Mouse (Mus musculus): ENCODE measurements around the gene P2rx1. TPM values are rescaled to one million over a fixed set of nuclear protein-coding genes. Genes with fewer than 3 reads are reported as not detected.

The P2rx1 gene
- total RNA-seq, 2 experiments from 2014 or later, result 0.56 to 0.83 TPM

Small RNA genes lying within 50 kb of the gene (microRNA-seq; reads per million reads assigned to microRNA genes)
- 0 reads per million in 2 experiments for gene Gm44467 (ENCODE audit: borderline number of aligned reads in 2 of 2)

Other genes with a start within 250 kb of the P2rx1 start
- gene Cyb5d2, start 203.0 kb upstream of the P2rx1 start, total RNA-seq (2021), result 10 to 100 TPM; 21.1 to 25.7 TPM
- 10 to 100 TPM; 30.7 to 36.1 TPM for gene Zzef1, start 202.9 kb upstream of the P2rx1 start, total RNA-seq (2021)
- gene Atp2a3, start 37.9 kb upstream of the P2rx1 start, total RNA-seq (2021), result 10 to 100 TPM in 1 of 2 experiments, 1 to 10 TPM in 1; 8.6 to 10.2 TPM
- 1 to 10 TPM; 2.5 to 4.5 TPM for gene Camkk1, start 19.9 kb downstream of the P2rx1 start, total RNA-seq (2021)
- 10 to 100 TPM in 1 of 2 experiments, 1 to 10 TPM in 1; 9.2 to 10.5 TPM for gene Ncbp3, start 48.7 kb downstream of the P2rx1 start, total RNA-seq (2021)
- gene Itgae, start 91.5 kb downstream of the P2rx1 start, total RNA-seq (2021), result 1 to 10 TPM in 1 of 2 experiments, under 1 TPM in 1; 0.33 to 1.1 TPM
- gene Haspin, start 139.2 kb downstream of the P2rx1 start, total RNA-seq (2021), result under 1 TPM; 0.13 to 0.46 TPM
- gene P2rx5, start 161.3 kb downstream of the P2rx1 start, total RNA-seq (2021), result 10 to 100 TPM in 1 of 2 experiments, 1 to 10 TPM in 1; 4.6 to 19.3 TPM
- gene Emc6, start 177.9 kb downstream of the P2rx1 start, total RNA-seq (2021), result 10 to 100 TPM; 77.7 to 94.3 TPM
- gene Tax1bp3, start 178.0 kb downstream of the P2rx1 start, total RNA-seq (2021), result 10 to 100 TPM; 70.0 to 91.8 TPM
- gene Ctns, start 199.9 kb downstream of the P2rx1 start, total RNA-seq (2021), result 10 to 100 TPM; 16.5 to 18.8 TPM
- gene Shpk, start 200.4 kb downstream of the P2rx1 start, total RNA-seq (2021), result 10 to 100 TPM in 1 of 2 experiments, 1 to 10 TPM in 1; 7.1 to 11.7 TPM
- under 1 TPM; 0.27 to 0.80 TPM for gene Trpv1, start 235.2 kb downstream of the P2rx1 start, total RNA-seq (2021)

Measured in adrenal gland, adult 18-20 months (tissue).